Mouse (Mus musculus): ENCODE measurements around the gene Rnf20. TPM values are rescaled to one million over a fixed set of nuclear protein-coding genes. Genes with fewer than 3 reads are reported as not detected.

Rnf20 gene
- polyA plus RNA-seq, 1 experiment: 46.9 TPM

DNA sequence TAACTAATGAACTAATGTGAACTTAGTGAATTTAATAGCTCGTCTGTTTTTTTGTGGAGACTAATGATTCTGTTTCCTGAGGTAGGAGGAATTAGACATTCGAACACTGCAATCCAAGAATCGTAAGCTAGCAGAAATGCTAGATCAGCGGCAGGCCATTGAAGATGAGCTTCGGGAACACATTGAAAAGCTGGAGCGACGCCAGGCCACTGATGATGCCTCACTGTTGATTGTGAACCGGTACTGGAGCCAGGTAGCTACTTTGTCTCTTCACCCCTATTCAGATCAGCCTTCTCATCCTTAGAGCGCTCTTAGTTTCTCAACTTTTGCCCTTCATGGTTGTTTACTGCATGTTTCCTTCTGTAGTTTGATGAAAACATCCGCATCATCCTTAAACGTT lies 6.0 kb downstream of the Rnf20 start:
- TF ChIP-seq CTCF (IDR thresholded peaks at IDR 0.05; ENCODE audit: low read depth, low read length) (no peak), POLR2A (IDR thresholded peaks at IDR 0.05; ENCODE audit: borderline replicate concordance, low read depth, low read length) (no peak)
- Histone ChIP-seq H3K27ac (ENCODE audit: insufficient read depth, low read depth, low read length) (no peak overlapping the region), H3K4me1 (ENCODE audit: control insufficient read depth, insufficient read depth, low read length) (peaks cover 2% of the 10 kb centered on the region; the same call in 1 of the 2 replicates), H3K4me3 (ENCODE audit: insufficient read depth, low read length) (no peak overlapping the region)

DNA sequence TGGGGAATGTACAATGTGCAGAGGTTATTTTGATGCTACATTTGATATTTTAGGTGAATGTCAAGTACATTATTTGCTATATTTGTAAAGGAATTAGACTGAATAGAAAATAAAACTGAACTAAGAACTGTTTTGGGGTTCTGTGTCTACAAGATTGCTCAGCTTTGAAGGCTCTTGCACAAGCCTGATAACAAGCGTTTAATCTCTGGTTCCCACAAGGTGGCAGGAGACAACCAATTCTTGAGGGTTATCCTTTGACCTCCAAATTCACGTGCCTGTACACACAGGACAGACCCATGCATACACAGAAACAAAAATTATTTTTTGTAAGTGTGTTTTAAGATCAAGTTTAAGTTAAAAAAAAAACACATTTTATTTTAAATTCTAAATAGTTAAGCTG lies 8.1 kb downstream of the Rnf20 start:
- Histone ChIP-seq H3K4me3 (ENCODE audit: insufficient read depth, low read length) (no peak overlapping the region), H3K27ac (ENCODE audit: insufficient read depth, low read depth, low read length) (no peak overlapping the region), H3K4me1 (ENCODE audit: control insufficient read depth, insufficient read depth, low read length) (no peaks in the 10 kb centered on the region)
- no peak for TF ChIP-seq CTCF (IDR thresholded peaks at IDR 0.05; ENCODE audit: low read depth, low read length)
- no peak for TF ChIP-seq POLR2A (IDR thresholded peaks at IDR 0.05; ENCODE audit: borderline replicate concordance, low read depth, low read length)

DNA sequence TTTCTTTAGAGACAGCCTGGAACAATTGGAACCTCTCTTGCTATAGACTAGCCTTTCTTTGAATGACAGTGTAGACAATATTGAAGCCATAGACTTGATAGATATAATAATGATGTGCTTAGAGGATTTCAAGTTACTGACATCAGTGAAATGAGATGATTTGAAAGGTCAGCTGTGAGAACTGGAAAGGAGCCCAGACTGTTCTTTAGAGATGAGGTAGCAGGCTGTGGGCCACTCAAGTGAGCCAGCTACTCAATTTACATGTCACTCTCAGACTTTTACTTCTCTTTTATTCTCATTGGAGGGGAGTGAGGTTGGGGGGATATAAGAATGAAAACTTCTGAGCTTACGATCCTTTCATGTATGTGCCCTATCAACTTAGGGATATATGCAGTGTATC lies 27.6 kb downstream of the Rnf20 start:
- Histone ChIP-seq H3K27ac (ENCODE audit: insufficient read depth, low read depth, low read length) (no peak overlapping the region), H3K4me1 (ENCODE audit: control insufficient read depth, insufficient read depth, low read length) (no peaks in the 10 kb centered on the region), H3K4me3 (ENCODE audit: insufficient read depth, low read length) (no peak overlapping the region)
- TF ChIP-seq CTCF (IDR thresholded peaks at IDR 0.05; ENCODE audit: low read depth, low read length): no peak
- no peak for TF ChIP-seq POLR2A (IDR thresholded peaks at IDR 0.05; ENCODE audit: borderline replicate concordance, low read depth, low read length)

DNA sequence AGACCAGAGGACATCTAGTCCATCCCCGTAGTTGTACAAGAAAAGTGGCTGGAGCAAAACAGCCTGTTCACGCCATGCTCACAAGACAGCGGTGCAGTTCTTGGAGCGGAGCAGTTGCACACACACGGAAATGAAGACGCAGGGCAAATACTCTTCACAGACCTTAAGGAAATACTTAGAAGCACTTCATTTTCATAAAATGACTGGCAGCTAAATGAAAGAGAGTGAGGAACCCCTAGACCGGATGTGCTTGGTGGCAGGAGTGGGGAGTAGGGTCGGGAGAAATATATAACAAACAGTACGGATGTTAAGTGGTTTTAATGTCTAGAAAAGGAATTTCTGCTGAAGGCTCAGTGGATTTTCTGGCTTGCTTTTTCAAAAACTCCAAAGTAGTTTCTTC lies 29.9 kb downstream of the Rnf20 start:
- Histone ChIP-seq H3K27ac (ENCODE audit: insufficient read depth, low read depth, low read length) (no peak overlapping the region), H3K4me3 (ENCODE audit: insufficient read depth, low read length) (no peak overlapping the region), H3K4me1 (ENCODE audit: control insufficient read depth, insufficient read depth, low read length) (no peaks in the 10 kb centered on the region)
- TF ChIP-seq CTCF (IDR thresholded peaks at IDR 0.05; ENCODE audit: low read depth, low read length) (no peak), POLR2A (IDR thresholded peaks at IDR 0.05; ENCODE audit: borderline replicate concordance, low read depth, low read length) (no peak)

- Histone ChIP-seq H3K27ac (ENCODE audit: insufficient read depth, low read depth, low read length) (no peak overlapping the region), H3K4me1 (ENCODE audit: control insufficient read depth, insufficient read depth, low read length) (no peaks in the 10 kb centered on the region), H3K4me3 (ENCODE audit: insufficient read depth, low read length) (no peak overlapping the region)
- TF ChIP-seq CTCF (IDR thresholded peaks at IDR 0.05; ENCODE audit: low read depth, low read length): no peak
Observed at GRCm38 (mm10) chr4:49662231-49662630, 30.4 kb downstream of the Rnf20 start.

GRCm38 (mm10) chr4:49664850-49665249 lies 33.0 kb downstream of the Rnf20 start:
- Histone ChIP-seq H3K27ac (ENCODE audit: insufficient read depth, low read depth, low read length) (no peak overlapping the region), H3K4me1 (ENCODE audit: control insufficient read depth, insufficient read depth, low read length) (no peaks in the 10 kb centered on the region), H3K4me3 (ENCODE audit: insufficient read depth, low read length) (no peak overlapping the region)
- no peak for TF ChIP-seq CTCF (IDR thresholded peaks at IDR 0.05; ENCODE audit: low read depth, low read length)
- no peak for TF ChIP-seq POLR2A (IDR thresholded peaks at IDR 0.05; ENCODE audit: borderline replicate concordance, low read depth, low read length)

- no peak for TF ChIP-seq POLR2A (IDR thresholded peaks at IDR 0.05; ENCODE audit: borderline replicate concordance, low read depth, low read length)
- no peak for TF ChIP-seq CTCF (IDR thresholded peaks at IDR 0.05; ENCODE audit: low read depth, low read length)
- no peak overlapping the region for H3K4me3 ChIP-seq (ENCODE audit: insufficient read depth, low read length)
- H3K4me1 ChIP-seq (ENCODE audit: control insufficient read depth, insufficient read depth, low read length): no peaks in the 10 kb centered on the region
- H3K27ac ChIP-seq (ENCODE audit: insufficient read depth, low read depth, low read length): no peak overlapping the region
Observed at GRCm38 (mm10) chr4:49676071-49676470, 44.3 kb downstream of the Rnf20 start.

DNA sequence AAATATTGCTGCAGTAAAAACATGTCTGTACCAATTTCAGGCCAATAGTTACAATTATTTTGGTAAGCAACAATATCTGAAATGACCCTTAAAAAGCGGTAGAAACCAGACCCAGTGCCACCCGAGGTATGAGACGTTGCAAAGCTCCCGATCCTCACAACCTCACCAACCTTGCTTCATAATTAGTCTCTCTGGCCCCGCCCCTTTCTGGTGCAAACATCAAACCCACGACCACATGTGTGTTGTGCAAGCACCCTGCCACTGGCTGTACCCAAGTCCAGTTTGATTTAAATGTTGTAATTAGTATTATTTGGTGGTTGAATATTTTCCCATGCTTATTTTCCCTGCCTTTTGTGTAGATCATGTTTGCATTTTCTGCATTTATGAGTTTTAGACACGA lies 45.0 kb downstream of the Rnf20 start:
- TF ChIP-seq CTCF (IDR thresholded peaks at IDR 0.05; ENCODE audit: low read depth, low read length) (no peak), POLR2A (IDR thresholded peaks at IDR 0.05; ENCODE audit: borderline replicate concordance, low read depth, low read length) (no peak)
- H3K4me3 ChIP-seq (ENCODE audit: insufficient read depth, low read length): no peak overlapping the region
- no peak overlapping the region for H3K27ac ChIP-seq (ENCODE audit: insufficient read depth, low read depth, low read length)
- no peaks in the 10 kb centered on the region for H3K4me1 ChIP-seq (ENCODE audit: control insufficient read depth, insufficient read depth, low read length)

- TF ChIP-seq POLR2A (IDR thresholded peaks at IDR 0.05; ENCODE audit: borderline replicate concordance, low read depth, low read length) (no peak), CTCF (IDR thresholded peaks at IDR 0.05; ENCODE audit: low read depth, low read length) (no peak)
- no peak overlapping the region for H3K27ac ChIP-seq (ENCODE audit: insufficient read depth, low read depth, low read length)
- no peak overlapping the region for H3K4me3 ChIP-seq (ENCODE audit: insufficient read depth, low read length)
- no peaks in the 10 kb centered on the region for H3K4me1 ChIP-seq (ENCODE audit: control insufficient read depth, insufficient read depth, low read length)
Observed at GRCm38 (mm10) chr4:49680171-49680875, 48.5 kb downstream of the Rnf20 start.

GRCm38 (mm10) chr4:49681812-49682211 lies 50.0 kb downstream of the Rnf20 start, which contains the start of gene Ppp3r2:
Ppp3r2 (minus strand) TSS chr4:49682024.
- H3K27ac ChIP-seq (ENCODE audit: insufficient read depth, low read depth, low read length): no peak within 1 kb of the TSS
- H3K4me3 ChIP-seq (ENCODE audit: insufficient read depth, low read length): no peak within 1 kb of the TSS
- no peak for TF ChIP-seq POLR2A (IDR thresholded peaks at IDR 0.05; ENCODE audit: borderline replicate concordance, low read depth, low read length)
- no peak for TF ChIP-seq CTCF (IDR thresholded peaks at IDR 0.05; ENCODE audit: low read depth, low read length)
- H3K4me1 ChIP-seq (ENCODE audit: control insufficient read depth, insufficient read depth, low read length): no peaks in the 10 kb centered on the region
